Mouse (Mus musculus) inflammation-experienced regulatory T-cells, adult 6 months (primary cell): ENCODE measurements around the gene Gon7. TPM values are rescaled to one million over a fixed set of nuclear protein-coding genes. Genes with fewer than 3 reads are reported as not detected.

Source experiments
- ATAC-seq: one replicate; pipeline ENCODE4 v1.8.0; 2017
- polyA plus RNA-seq, 3 experiments: library from polyadenylated mRNA; unstranded; fragments of 100-300 nt; shearing (Covaris generic); gene quantifications; one replicate each; pipeline ENCODE4 v1.2.1; 2017

The Gon7 gene
- polyA plus RNA-seq, 3 experiments from 2014 or later: 25.6 to 36.4 (median 26.0) TPM

DNA sequence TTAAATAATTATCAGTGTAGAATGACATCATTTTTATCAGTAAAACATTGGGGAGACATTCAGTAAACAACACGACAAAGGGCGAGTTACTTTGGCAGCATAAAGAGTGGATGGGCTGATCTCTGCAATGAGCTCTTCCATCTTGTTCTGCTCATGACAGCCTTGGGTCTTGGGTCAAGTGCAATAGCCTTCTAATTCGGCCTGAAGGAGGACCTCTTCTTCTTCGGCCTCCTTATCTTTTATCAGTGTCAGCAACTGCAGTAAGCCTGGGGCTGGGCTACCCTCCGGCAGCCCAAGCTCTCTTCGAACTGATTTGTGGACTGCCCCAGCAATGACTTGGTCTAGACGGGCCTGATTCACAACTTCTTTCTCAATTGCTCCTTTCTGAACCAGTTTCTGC, 15.5 kb downstream of the Gon7 start:
- no peak for ATAC-seq

DNA sequence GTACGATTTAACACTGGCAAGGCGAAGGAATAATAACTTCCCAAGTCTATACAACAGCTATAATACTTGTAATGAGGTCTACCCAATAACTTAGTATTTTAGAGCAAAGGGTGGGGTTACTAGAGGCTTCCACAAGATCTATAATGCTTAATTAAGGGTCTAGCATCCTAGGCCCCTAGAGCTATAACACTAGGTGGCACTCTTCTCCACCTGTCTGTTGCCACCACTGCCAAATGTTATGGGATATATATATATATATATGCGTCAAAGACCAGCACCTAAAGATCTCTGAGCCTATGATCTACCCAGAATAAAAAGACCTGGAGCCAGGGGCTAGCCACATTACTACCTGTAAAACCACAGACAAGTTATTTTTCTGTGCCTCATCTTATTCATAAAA, 17.3 kb downstream of the Gon7 start:
- ATAC-seq: no peak

DNA sequence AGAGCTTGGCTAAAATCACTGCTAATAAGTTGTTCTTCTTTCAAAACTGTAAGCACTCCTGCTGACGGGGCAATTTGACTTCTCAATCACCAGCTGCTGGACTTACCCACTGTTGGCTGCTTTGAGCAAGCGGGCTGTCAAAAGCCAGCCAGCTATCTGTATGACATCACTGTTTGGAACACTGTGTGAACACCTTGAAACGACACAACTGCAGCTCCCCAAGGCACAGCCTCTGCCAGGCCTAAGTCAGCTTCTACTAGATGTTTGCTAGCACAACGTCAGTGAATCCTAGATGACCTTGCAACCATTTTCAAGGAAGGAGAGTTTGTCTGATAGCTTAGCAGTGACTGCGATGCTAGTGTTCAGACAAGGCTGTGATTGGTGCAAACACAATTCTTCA, 18.5 kb downstream of the Gon7 start:
- ATAC-seq: no peak

DNA sequence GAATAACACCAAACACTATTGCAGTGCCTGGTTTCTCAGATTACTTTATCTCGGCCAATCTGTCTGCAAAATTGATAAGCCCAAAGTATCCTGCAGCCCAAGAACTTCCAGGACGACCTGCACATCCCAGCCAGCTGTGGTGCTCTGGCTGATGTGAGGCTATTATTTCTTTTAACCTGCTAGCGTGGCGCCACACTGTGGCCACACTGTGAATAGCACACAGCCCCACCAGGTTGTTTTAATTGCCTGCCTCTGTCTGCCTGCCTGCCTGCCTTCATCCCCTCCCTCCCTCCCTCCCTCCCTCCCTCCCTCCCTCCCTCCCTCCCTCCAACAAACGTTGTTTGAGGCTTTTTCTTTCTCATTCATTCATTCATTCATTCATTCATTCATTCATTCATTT, 24.2 kb downstream of the Gon7 start:
- ATAC-seq: peak; percentile 70

DNA sequence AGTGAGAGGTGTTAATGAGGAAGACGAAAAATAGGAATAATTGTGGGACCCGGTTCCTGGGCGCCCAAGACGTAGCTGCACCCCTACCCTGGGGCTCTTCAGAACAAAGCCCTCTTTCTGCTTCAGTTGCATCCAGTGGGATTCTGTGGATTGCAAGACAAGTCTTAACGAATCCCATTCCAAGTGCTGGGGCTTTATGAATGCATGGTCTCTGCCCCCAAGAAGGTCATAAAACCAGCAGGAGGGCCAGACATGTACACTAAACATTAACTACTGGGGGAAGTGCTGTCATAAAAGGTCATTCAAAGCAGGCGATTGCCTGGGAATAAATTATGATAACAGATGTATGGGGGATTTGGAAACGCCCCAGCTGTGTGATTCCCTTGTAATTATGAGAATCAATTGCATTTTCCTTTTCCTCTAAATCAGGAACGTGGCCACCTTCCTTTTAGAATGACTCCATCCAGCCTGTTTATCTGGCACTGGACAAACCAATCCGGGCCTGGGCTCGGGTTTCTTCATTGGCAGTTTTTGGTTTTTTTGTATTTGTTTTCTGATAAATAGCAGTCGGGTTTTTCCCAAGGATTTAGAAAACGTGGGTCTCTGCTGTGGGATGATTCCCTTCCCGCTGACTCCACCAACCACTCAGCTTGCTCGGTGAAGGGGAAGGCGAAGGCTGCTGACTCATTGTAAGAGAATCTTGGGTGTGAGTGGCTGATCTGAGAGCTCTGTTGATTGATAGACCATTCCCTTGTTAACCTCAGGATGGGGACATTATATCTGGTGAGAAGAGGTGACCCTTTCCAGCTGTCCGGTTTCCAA, 26.6 kb downstream of the Gon7 start:
- no peak for ATAC-seq

DNA sequence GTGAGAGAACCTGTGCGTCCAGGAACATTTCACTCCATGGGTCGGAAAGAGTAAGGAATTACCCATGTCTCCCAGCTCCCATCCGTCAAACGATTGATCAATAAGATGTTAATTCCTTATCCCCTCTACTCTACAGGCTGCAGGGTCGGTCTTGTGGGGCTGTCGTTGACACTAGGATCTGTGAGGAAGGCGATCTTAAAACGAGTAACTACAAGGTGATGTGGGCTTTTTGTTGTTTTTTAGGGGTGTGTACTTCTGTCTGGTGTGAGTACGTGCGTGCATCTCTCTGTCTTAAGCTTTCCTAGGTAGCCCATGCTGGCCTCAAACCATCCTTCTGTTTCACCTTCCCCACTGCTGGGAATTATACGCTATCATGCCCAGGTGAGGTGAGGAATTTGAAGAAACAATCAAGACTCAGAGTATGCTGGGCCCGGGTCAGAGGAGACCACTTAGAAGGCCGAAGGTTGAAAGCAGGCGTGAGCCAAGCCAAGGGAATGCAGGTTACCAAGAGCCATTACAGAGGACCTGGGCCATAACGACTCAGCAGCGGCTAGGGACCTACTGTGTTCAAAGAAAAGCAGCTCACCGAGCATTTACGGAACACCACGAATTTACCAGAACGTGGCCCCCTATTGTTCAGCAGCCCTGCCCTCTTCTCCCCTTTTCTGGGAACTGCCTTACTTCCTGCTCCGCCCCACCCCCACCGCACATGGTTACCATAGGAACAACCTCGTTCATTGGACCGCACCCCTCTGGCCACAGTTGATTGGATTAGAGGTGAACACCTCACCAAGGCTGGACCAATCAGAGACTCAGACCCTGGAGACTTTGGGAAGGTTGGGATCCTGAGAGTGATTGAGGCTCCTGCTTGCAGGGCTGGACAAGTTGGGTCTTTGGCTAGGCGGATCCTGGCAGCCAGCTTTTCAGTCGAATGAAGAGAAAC, 27.5 kb downstream of the Gon7 start:
- ATAC-seq: peak; percentile 24

DNA sequence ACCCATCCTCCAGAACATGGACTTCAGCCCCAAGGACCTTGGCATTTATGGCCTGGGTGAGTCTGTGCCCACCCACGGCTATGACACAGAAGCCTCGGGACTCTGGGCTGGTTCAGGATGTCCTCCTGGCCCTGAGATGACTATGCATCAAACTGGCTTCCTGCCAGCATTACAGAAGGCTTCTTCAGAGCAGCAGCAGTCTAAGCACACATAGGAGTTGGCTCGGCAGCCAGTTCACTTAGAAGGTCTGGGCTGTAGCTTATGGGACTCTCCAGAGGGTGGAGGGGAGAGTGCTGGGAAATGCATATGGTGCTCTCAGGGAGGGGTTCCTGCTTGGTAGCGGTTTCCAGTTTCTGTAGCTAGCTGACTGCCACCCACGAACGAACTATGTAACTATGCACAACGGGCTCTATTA, 31.8 kb downstream of the Gon7 start:
- ATAC-seq: peak; percentile 51

DNA sequence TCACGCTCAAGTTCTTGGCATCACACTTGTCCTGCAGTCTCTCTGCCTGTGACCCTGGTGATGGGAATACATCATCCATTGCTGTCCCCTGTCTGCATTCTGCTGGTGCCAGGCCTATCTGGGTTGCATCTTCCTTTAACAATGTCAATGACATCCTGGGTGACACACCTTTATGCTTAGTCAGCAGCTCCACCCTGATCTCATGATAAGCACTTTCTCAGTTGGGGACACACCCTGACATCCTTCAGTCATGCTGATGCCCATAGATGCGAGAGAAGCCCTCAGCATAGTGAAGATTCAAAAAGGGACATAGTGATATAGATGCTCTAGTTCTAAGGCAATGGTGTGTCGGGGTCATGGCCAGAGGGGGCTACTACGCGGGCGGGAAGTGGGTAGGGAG, 32.5 kb downstream of the Gon7 start:
- peak; percentile 54 for ATAC-seq

DNA sequence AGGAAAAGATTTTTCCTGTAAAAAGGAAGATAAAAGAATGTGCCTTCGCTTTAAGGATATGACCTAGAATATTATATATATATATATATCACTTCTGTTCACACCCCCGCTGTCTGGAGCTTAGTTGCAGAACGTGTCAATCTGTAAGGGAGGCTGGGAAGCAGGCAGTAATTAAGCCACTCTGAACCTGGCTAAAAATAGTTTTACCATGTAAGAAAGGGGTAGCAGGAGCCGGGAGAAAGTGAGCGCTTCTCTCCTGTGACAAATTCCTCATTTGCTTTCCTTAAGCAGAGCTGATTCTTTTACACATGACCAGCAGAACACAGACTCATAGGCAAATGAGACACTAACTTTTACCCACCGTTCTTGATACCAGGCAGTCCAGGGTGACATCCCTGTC, 33.7 kb downstream of the Gon7 start:
- ATAC-seq: no peak

DNA sequence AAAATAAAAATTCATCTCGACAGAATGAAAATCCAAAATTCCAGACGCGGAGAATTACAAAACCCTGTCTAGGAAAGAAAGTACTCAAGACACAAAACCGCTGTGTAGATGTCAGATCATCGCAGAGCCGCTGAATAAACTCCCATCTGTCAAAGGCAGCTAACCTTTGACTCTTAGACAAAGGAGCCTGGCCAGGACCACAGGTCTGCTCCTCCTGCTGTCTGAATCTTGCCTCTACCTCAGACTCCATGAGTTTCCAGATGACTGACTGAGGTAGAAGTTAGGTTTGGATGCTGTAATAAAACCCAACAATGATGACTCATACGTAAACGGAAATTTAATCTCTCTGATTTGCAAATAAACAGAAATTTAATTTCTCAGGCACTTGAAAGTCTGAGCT, 34.6 kb downstream of the Gon7 start:
- ATAC-seq: no peak

DNA sequence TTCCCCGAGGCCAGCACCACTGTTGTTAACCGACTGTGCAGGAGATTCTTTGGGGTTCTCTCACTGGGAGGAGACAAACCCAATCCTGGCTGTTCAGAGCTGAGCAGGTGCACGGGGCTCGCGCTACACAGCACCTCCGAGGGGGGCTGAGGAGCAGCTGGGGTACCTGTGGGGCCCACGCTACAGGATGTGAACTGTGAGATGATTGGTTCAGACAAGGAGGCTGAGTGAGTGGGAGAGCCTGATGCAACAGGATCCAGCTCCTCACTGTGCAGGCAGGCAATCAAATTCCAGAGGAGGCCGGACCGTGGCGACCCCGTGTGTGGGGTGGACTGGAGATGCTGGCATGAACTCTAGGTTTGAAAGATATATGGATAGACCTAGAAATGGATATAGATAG, 35.2 kb downstream of the Gon7 start:
- no peak for ATAC-seq

DNA sequence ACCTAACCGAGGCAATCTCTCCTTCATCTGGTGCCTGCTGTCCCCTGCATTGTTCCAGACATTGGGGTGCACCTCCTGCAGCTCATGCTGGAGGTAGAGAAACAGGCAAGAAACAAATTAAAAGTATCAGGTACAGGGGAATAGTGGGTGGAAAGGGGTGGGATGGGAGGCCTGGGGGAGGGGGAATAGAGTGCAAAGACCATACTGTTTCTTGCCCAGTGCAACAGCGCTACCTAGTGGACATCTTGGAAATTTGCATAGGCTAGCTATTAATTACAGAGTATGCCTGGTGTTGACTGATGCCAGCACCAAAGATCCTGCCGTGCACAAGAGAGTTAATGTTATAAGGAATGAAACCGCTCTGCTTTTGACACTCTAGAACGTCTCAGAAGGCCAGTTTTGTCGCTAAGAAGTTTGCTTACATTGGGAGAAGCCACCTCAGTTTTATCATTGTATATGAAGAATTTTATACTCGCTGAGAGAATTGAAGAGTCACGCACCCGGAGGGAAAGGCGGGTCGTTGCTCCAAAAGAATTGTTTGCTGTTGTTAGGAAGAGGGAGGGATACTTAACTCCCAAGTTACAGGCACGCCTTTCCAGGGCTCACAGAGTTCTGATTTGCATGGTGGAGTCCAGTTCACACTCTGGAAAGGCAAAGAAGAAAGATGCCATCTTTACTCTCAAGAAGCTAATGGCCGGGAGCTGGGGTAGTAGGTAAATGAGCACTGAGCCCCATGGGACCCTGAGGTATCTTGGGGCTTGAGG, 37.9 kb downstream of the Gon7 start:
- peak; percentile 64 for ATAC-seq

DNA sequence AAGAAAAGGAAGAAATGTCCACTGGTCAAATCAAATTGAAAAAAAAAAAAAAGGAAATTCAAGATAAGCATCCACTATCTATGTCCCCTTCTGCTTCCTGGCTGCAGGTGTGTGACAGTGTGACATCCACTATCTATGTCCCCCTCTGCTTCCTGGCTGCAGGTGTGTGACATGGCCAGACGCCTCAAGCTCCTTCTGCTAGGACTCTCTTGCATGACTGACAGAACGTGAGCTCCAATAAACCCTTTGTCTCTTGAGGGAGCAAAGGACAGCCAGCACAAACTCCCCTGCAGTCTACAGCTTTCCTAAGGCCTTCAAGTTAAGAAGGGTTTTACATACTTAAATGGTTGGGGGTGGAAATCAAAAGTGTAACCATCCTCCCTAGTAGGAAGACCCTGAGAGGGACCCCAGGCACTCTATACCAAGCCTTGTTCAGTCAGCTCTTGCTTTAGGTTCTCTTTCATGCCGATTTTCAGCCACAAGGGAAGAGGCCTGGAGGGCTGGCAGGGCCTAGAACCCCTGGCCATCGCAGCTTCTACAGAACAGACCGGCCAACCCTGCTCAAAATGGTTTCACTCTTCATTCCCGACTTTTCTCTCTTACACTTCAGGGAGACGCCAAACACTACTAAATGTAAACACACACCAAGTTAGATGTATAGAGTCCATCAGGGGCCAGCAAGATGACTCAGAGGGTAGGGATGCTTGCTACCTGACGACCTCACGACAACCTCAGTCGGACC, 42.8 kb downstream of the Gon7 start:
- no peak for ATAC-seq

DNA sequence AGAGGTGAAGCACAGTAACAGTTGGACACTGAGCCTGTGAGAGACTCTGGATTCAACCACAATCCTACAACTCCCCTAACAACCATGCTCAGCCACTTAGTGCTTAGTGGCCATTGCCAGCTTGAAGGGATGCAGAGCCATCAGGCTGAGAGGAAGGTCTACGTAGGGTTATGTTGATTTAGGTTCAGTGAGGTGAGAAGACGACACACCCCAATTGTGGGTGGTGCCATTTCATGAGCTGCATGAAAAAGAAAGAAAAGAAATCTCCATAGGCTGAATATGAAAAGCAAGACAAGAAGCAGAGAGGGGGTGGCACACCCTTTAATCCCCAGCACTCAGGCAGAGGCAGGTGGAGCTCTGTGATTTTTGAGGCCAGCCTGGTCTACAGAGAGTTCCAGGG, 43.5 kb downstream of the Gon7 start:
- no peak for ATAC-seq

DNA sequence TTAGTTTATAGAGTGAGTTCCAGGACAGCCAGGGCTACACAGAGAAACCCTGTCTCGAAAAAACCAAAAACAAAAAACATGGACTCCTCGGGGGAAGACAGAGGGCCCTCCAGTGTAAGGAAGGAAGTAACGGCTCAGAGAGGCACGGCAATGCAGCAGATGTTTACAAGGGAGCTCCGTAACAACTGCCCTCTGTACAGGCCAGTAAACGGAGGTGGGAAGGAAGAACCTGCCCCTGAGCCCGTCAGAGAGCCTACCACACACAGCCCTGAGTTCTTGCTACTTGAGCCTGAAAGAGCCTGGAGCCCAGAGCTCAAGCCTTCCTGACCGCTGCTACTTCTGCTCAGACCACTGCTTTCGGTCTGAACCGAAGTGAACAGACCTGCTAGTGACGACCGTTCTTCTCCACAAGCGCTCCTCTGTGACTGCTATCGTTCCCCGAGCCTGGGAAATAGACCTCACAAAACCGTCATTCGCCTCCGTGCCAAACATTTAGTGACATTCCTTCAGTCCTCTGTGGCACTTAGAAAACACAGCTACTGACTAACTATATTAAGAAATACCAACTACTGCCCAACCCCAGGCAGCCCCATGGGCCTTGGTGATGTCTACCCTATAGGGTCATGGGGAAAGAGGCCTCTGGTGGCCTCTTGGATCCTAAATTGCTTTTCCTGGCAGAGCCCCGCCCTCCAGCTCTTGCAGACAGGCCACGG, 44.3 kb downstream of the Gon7 start:
- no peak for ATAC-seq

DNA sequence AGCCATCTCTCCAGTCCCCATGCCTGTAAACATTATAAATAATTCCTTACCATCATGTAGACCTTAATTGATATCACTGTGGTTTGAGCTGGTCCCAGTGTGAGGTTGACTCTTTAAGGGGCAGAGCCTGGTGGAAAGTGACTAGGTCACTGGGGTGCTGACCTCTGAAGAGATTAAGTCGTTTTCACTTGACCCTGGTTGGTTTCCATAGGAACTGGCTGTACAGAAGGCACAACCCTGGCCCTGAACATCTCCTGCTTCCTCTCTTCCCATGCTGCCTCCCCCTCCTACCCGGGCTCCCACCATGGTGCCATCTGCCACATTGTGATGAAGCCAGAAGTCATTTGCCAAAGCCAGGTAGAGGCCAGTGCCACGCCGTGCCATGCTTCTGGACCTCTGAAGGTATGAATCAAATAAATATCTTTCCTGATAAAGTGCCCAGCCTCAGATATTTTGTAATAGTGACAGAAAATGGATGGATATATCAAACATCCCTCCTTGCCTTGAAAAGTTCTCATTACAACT, 46.7 kb downstream of the Gon7 start:
- ATAC-seq: no peak

DNA sequence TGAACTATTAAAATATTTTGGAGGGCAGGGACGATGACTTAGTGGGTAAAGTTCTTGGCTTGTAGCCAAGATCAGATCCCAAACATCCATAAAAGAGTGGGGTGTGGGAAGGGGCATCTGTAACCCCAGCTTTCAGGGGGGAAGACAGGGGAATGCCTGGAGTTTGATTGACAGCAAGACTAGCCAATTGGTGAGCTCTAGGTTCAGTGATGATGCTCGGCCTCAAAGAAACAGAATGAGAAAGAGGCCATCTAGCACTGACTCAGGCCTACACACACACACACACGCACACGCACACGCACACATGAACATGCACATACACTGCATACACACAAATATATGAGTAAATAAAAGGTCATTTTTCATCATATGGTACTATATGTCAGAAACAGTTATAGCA, 47.7 kb downstream of the Gon7 start:
- no peak for ATAC-seq

DNA sequence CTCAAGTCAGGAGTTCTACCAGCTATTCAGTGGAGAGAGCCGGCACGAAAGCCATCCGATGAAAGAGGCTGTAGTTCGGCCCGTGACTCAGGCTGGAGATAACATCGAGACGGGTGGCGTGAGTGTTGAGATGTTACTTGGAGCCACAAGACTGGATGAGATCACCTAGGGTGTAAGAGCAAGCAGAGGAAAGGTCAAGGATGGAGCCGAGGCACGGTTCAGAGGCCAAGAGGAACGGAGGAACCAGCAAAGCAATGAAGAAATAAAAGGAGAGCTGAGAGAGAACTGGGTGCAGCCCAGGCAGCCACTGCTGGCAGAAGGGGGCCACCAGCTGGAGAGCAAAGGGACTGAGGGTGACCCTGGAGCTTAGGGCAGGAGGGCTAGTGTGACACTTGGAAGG, 49.4 kb downstream of the Gon7 start:
- ATAC-seq: no peak

DNA sequence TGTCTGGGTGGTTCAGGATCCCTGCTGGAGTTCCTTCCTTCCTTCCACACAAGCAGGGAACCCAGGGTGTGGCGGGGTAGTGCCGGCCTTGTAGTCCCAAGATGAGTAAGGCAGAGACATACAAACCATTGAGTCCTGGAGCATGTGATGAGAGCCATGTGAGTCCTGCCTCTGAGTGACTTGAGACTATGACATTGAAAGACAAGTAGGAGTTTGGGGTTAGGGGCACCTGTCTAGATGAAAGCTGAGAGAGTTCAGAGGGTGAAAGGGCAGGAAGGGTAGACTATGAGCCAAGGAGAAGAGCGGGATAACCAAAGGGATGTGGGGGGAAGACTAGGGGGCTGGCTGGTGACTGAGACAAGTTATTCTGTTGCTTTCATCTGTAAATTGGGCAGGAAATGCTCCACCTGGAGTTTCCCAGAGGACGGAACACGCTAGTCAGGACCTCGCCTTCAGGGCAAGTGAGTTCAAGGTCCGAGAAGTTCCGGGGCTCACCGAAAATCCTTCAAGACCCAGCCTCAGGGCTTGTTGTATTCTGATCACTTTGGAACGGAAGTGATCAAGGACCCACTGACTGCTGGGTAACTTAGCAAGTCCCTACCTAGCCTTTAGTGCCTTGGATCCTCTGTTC, 50.7 kb downstream of the Gon7 start:
- no peak for ATAC-seq

DNA sequence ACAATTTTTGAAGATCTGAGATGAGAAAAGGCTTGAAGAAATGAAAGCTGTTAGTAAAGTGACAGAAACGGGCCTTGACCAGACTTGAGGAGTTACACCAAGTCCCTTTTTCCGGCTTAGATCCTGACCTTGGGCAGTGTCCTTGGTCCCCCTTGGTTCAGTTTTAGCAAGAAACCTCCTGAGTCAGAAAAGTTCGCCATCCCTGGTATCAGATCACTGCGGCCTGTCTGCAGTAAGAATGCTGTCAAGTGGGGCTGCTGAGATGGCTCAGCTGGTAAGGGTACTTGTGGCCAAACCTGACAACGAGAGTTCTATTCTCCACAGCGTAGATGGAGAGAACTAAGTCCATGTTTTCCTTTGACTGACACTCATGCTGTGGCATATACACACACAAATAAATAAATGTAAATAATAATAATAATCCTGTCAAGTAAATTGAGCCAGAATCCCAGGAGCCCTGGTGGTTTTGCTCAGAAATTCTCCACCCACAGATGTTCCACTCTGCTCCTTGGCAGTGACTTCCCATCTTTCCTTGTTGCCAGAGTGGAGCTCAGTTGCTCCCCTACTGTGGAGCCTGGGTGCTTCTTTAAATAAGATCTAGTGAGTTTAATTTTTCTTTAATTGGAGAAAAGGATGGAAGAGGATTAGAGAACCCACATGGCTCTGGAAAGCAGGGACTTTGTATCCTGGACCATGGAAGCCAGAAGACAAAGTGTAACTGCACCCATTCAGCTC, 51.5 kb downstream of the Gon7 start:
- ATAC-seq: no peak
